Mouse (Mus musculus) erythroblast, embryonic 14.5 days (primary cell): ENCODE data around the gene Adam3. TPM values are rescaled to one million over a fixed set of nuclear protein-coding genes. Genes with fewer than 3 reads are reported as not detected.

Experiments used
- H3K27me3 ChIP-seq: 2 replicates; pipeline ENCODE4 v1.6.1; 2012; ENCODE audit warnings: inconsistent platforms; ENCODE audit not compliant: control insufficient read depth
- H3K36me3 ChIP-seq: 2 replicates; pipeline ENCODE4 v1.6.1; 2012; ENCODE audit warnings: mild to moderate bottlenecking, inconsistent platforms; ENCODE audit not compliant: control insufficient read depth
- H3K4me1 ChIP-seq: 2 replicates; pipeline ENCODE4 v1.6.1; 2012; ENCODE audit warnings: inconsistent platforms; ENCODE audit not compliant: control insufficient read depth
- H3K4me3 ChIP-seq: replicated peaks from 2 replicates; pipeline ENCODE3; 2012; ENCODE audit warnings: moderate library complexity, mild to moderate bottlenecking, inconsistent platforms
- H3K9me3 ChIP-seq: 2 replicates; pipeline ENCODE4 v1.6.1; 2012; ENCODE audit warnings: low read length, inconsistent platforms, mixed read lengths; ENCODE audit not compliant: control insufficient read depth
- GATA1 ChIP-seq: IDR thresholded peaks from 2 replicates; pipeline ENCODE4 v1.6.1; 2012; ENCODE audit warnings: low read length, inconsistent platforms, mixed read lengths
- TAL1 ChIP-seq: IDR thresholded peaks from 3 replicates; pipeline ENCODE4 v1.6.1; 2012; ENCODE audit warnings: low read length, inconsistent platforms, mixed read lengths
- polyA plus RNA-seq: library from polyadenylated mRNA; stranded (reverse); fragments of >175 nt; gene quantifications from 2 replicates; pipeline ENCODE4 v1.2.3, GENCODE M21; 2012

Adam3 gene
- not detected in 2 replicates for polyA plus RNA-seq

DNA sequence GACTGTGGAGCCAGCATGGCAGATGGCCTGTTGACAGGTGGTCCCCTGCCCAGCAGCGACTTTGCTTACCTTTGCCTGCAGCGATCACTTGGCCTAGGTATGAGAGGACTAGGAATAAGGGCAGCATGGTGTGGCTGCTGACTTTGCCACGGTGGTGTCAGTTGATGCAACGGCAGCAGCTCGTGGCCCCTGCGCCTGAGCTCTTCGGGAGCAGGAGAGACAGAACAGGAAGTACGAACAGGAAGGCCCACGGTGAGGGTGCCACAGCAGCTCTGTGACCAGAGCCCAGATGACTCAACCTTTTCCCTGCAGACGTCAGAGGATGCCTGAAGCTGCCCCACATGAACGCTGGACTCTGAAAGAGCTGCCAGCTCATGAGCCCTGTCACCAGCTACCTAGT lies at the start of gene Adam3:
Gene Adam3, minus strand, starts transcription at position 223 of the 400 bp plus-strand sequence.
- H3K27me3 ChIP-seq = no peaks in the 10 kb centered on the region
- H3K36me3 ChIP-seq = no peaks in the 10 kb centered on the region
- H3K4me3 ChIP-seq = no peak within 1 kb of the TSS
- no peaks in the 10 kb centered on the region; the same call in 1 of the 2 replicates for H3K4me1 ChIP-seq
- no peaks in the 10 kb centered on the region for H3K9me3 ChIP-seq
- TF ChIP-seq GATA1 (no peak), TAL1 (no peak)

DNA sequence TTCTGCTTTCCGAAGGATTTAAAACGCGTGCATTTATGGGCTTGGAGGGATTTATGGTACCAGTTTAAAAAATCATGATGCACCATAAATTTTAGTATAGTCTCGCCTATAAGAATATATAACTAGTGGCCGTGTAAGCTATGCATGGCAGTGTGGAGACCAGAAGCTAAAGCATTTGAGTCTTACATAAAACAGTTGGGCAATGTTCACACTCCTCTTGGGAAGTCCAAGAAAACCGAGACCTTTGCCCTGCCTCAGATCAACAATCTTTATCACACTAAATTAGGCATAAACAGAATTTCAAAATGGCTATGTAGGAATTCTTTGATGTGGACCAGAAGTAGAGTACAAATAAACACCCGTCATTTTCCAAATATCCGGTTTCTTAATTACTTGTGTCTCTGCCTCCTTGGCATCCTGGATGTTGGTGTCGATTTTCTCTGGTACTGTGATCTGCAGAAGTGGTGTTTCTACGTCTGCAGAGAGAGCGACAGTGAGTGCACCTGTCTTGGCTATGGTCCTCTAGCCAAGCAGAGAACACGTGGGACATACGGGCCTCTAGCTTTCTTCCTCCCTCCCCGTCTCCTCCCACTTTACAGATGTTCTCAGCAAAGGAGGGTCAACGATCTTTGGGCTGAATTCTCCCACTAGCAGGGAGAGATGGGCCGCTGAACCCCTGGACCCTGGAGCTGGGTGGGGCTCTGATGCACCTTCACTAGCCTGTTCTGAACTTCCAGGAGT lies 596 bp downstream of the Adam3 start:
- Histone ChIP-seq H3K9me3 (no peaks in the 10 kb centered on the region), H3K4me1 (no peaks in the 10 kb centered on the region; the same call in 1 of the 2 replicates), H3K27me3 (no peaks in the 10 kb centered on the region), H3K4me3 (no peak overlapping the region), H3K36me3 (no peaks in the 10 kb centered on the region)
- no peak for TF ChIP-seq GATA1
- TF ChIP-seq TAL1 = no peak

Other genes starting within 250 kb of the Adam3 start
- not detected in 2 replicates for gene Adam5, start 98.5 kb upstream of the Adam3 start, polyA plus RNA-seq